Mouse (Mus musculus) frontal cortex, postnatal 10 days (tissue): Measurements from ENCODE around the gene Aldh3b2.
A peak's percentile ranks its signal among the peaks of the same experiment; 100 is the strongest.

Source experiments
- DNase-seq, 2 experiments: peaks; one replicate each; pipeline ENCODE4 v3.0.0; 2022; ENCODE audit warnings: low spot score in 2 of 2, mixed read lengths in 1 of 2

The Aldh3b2 gene

GRCm38 (mm10) chr19:3972229-3972628, at the start of gene Aldh3b2:
Aldh3b2 (plus strand) TSS chr19:3972328.
- no peak for DNase-seq

- no peak for DNase-seq
Observed at GRCm38 (mm10) chr19:3922661-3923371, 49.3 kb upstream of the Aldh3b2 start.

- DNase-seq = no peak
Observed at GRCm38 (mm10) chr19:3923586-3923985, 48.5 kb upstream of the Aldh3b2 start.

- DNase-seq = no peak
Observed at GRCm38 (mm10) chr19:3924190-3924589, 47.9 kb upstream of the Aldh3b2 start.

- no peak for DNase-seq
Observed at GRCm38 (mm10) chr19:3924868-3925267, 47.3 kb upstream of the Aldh3b2 start.

- no peak for DNase-seq
Observed at GRCm38 (mm10) chr19:3925859-3926258, 46.3 kb upstream of the Aldh3b2 start.

- no peak for DNase-seq
Observed at GRCm38 (mm10) chr19:3926279-3926678, 45.8 kb upstream of the Aldh3b2 start.

GRCm38 (mm10) chr19:3926685-3927084, 45.4 kb upstream of the Aldh3b2 start:
- no peak for DNase-seq

- no peak for DNase-seq
Observed at GRCm38 (mm10) chr19:3927989-3928388, 44.1 kb upstream of the Aldh3b2 start.

GRCm38 (mm10) chr19:3928779-3929178, 43.3 kb upstream of the Aldh3b2 start:
- no peak for DNase-seq

- DNase-seq = peak; percentile 70 to 74
Observed at GRCm38 (mm10) chr19:3929211-3929941, 42.8 kb upstream of the Aldh3b2 start, which contains the start of gene Aldh3b1. Aldh3b1 (minus strand) TSS chr19:3929808.

- DNase-seq = no peak
Observed at GRCm38 (mm10) chr19:3930262-3931057, 41.7 kb upstream of the Aldh3b2 start.

GRCm38 (mm10) chr19:3931716-3932115, 40.4 kb upstream of the Aldh3b2 start:
- no peak for DNase-seq

- DNase-seq = peak in 1 of 2 experiments; percentile 59
Observed at GRCm38 (mm10) chr19:3935032-3935895, 36.9 kb upstream of the Aldh3b2 start, which contains the start of gene Unc93b1. Unc93b1 (plus strand) TSS chr19:3935186.

GRCm38 (mm10) chr19:3935896-3936850, 36.0 kb upstream of the Aldh3b2 start:
- DNase-seq = no peak

- DNase-seq = no peak
Observed at GRCm38 (mm10) chr19:3942315-3942714, 29.8 kb upstream of the Aldh3b2 start.

- DNase-seq = no peak
Observed at GRCm38 (mm10) chr19:3942986-3943735, 29.0 kb upstream of the Aldh3b2 start.

- DNase-seq = no peak
Observed at GRCm38 (mm10) chr19:3945872-3946564, 26.1 kb upstream of the Aldh3b2 start.

GRCm38 (mm10) chr19:3946715-3947114, 25.4 kb upstream of the Aldh3b2 start:
- peak in 1 of 2 experiments; percentile 67 for DNase-seq
